Mouse (Mus musculus): Measurements from ENCODE around the gene Gpatch11. TPM values are rescaled to one million over a fixed set of nuclear protein-coding genes. Genes with fewer than 3 reads are reported as not detected.
A peak's percentile ranks its signal among the peaks of the same experiment; 100 is the strongest.

Gpatch11 gene
- polyA plus RNA-seq, 1 experiment from 2014 or later: 43.6 TPM

DNA sequence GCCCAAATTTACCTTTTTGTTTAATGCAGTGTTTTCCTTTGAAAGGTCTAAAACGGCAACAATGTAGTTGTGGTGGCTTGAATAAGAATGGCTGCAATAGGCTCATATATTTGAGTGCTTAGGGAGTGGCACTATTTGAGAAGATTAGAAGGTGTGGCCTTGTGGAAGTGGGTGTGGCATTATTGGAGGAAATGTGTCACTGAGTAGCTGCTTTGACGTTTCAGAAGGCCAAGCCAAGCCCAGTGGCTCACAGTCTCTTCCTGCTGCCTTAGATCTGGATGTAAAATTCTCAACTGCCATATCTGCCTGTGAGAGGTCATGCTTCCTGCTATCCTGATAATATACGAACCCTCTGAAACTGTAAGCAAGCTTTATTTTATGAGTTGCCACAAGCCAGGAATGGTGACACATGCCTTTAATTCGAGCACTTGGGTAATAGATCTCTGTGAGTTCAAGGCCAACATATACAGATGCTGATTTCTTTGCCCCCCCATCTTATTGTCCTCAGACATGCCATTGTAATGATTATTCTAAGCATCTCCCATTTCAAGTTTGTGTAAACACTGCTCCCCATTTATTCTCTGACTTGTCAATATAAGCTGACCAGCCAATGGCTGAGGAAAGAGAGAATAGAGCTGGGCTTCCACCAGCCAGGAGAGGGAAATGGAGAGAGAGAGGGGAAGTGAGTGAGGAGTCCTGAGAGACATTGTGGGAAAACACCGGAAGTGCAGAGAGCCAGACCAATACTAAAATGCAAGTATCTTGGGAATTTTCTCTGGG lies 50.1 kb downstream of the Gpatch11 start:
- WGBS: 77% methylated on average over 5 of the region's 5 CpGs
- ATAC-seq (ENCODE audit: insufficient read depth, low FRiP score): no peak
- Histone ChIP-seq H3K4me2 (ENCODE audit: low read depth, low read length) (no peak overlapping the region), H3K4me1 (ENCODE audit: control insufficient read depth, insufficient read depth, low read length) (peaks cover 5% of the 10 kb centered on the region), H3K27me3 (ENCODE audit: control insufficient read depth, insufficient read depth, low read length) (no peaks in the 10 kb centered on the region), H3K36me3 (ENCODE audit: control insufficient read depth, insufficient read depth, low read length) (no peaks in the 10 kb centered on the region), H3K9ac (ENCODE audit: low read length) (no peak overlapping the region), H3K4me3 (replicated peaks; ENCODE audit: low read length) (no peak overlapping the region), H3K27ac (ENCODE audit: low read length) (no peak overlapping the region), H3K9me3 (replicated peaks; ENCODE audit: control insufficient read depth, low read length) (no peaks in the 10 kb centered on the region; the same call in 1 of the 2 replicates)

DNA sequence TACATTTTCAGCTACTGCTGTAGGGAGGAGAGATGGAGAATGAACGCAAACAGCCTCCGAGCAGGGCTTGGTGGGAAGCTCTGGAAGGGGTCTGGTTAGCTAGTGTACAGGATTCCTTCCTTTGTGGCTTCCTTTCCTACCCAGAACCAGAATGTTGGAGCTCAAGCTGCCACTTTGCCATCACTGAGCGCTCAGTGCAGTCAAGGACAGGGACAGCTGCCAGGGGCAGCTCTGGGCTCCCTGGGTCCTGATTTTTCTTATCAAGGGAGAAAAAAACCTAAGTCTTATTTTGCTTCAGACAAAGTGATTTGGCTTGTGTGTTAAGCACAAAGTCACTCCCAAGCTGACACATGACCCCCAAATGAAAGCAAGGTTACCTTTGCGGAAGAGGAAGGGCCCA lies 53.2 kb downstream of the Gpatch11 start:
- Histone ChIP-seq H3K4me2 (ENCODE audit: low read depth, low read length) (no peak overlapping the region), H3K4me3 (replicated peaks; ENCODE audit: low read length) (no peak overlapping the region), H3K27ac (ENCODE audit: low read length) (no peak overlapping the region), H3K9ac (ENCODE audit: low read length) (no peak overlapping the region), H3K9me3 (replicated peaks; ENCODE audit: control insufficient read depth, low read length) (no peaks in the 10 kb centered on the region; the same call in 1 of the 2 replicates), H3K27me3 (ENCODE audit: control insufficient read depth, insufficient read depth, low read length) (no peaks in the 10 kb centered on the region), H3K36me3 (ENCODE audit: control insufficient read depth, insufficient read depth, low read length) (no peaks in the 10 kb centered on the region), H3K4me1 (ENCODE audit: control insufficient read depth, insufficient read depth, low read length) (no peaks in the 10 kb centered on the region)
- 77% methylated on average over 4 of the region's 4 CpGs for WGBS
- no peak for ATAC-seq (ENCODE audit: insufficient read depth, low FRiP score)

DNA sequence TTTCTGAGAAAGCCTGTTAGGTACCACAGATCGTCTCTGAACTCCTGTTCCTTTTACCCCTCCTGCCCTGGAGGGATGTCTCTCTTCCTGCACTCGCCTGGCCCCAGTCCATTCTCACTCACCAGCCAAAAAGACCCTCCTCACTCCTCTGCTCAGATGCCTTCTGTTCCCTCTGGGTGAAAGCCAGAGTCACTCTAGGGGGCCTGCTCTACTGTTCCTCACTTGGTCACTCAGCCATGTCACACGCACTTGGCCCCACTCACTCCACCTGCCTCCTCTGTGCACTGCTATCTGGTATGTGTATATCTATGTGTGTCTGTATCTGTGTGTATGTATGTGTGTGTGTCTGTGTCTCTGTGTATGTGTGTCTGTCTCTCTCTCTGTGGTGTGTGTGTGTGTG lies 53.8 kb downstream of the Gpatch11 start:
- Histone ChIP-seq H3K36me3 (ENCODE audit: control insufficient read depth, insufficient read depth, low read length) (no peaks in the 10 kb centered on the region), H3K4me1 (ENCODE audit: control insufficient read depth, insufficient read depth, low read length) (no peaks in the 10 kb centered on the region), H3K4me2 (ENCODE audit: low read depth, low read length) (no peak overlapping the region), H3K27ac (ENCODE audit: low read length) (no peak overlapping the region), H3K9ac (ENCODE audit: low read length) (no peak overlapping the region), H3K27me3 (ENCODE audit: control insufficient read depth, insufficient read depth, low read length) (no peaks in the 10 kb centered on the region), H3K9me3 (replicated peaks; ENCODE audit: control insufficient read depth, low read length) (no peaks in the 10 kb centered on the region; the same call in 1 of the 2 replicates), H3K4me3 (replicated peaks; ENCODE audit: low read length) (no peak overlapping the region)
- no peak for ATAC-seq (ENCODE audit: insufficient read depth, low FRiP score)
- 38% methylated on average over 3 of the region's 3 CpGs for WGBS

DNA sequence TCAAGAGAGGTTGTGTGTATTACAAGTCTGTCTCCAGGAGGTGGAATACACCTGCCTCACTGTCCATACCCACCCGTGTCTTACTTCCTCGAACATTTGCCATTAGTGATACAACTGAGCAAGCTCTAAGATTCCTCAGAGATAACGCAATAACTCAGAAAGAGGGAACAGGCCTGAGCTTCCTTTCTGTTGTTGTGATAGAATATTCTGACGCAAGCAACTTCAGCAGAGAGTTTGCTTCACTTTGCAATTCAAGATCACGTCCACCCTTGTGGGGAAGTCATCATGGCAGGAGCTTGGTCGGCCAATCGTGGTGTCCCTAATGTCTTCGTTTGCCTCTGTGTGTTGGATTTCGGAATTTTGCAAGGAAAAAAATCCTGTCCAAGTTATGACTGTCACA lies 55.7 kb downstream of the Gpatch11 start:
- no peak overlapping the region for H3K4me3 ChIP-seq (replicated peaks; ENCODE audit: low read length)
- H3K27me3 ChIP-seq (ENCODE audit: control insufficient read depth, insufficient read depth, low read length): no peaks in the 10 kb centered on the region
- WGBS: 73% methylated on average over 9 of the region's 9 CpGs
- no peaks in the 10 kb centered on the region for H3K36me3 ChIP-seq (ENCODE audit: control insufficient read depth, insufficient read depth, low read length)
- ATAC-seq (ENCODE audit: insufficient read depth, low FRiP score): no peak
- H3K9ac ChIP-seq (ENCODE audit: low read length): no peak overlapping the region
- no peaks in the 10 kb centered on the region for H3K4me1 ChIP-seq (ENCODE audit: control insufficient read depth, insufficient read depth, low read length)
- no peaks in the 10 kb centered on the region for H3K9me3 ChIP-seq (replicated peaks; ENCODE audit: control insufficient read depth, low read length)
- no peak overlapping the region for H3K4me2 ChIP-seq (ENCODE audit: low read depth, low read length)
- no peak overlapping the region for H3K27ac ChIP-seq (ENCODE audit: low read length)

DNA sequence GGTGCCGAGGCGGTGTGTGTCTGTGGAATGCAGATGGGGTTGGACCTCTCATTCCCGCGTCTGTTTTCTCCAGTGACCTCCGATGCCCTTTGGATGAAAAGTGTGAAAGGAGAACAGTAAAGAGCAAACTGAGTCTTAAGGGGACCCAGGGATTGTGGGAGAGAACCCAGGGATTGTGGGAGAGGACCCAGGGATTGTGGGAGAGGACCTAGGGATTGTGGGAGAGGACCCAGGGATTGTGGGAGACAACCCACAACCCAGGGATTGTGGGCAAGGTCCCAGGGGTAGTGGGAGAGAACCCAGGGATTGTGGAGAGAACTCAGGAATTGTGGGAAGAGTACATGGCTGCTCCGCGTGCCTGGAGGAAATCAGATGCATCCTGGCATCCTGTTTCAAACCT lies 59.6 kb downstream of the Gpatch11 start:
- no peak overlapping the region for H3K9ac ChIP-seq (ENCODE audit: low read length)
- no peak overlapping the region for H3K27ac ChIP-seq (ENCODE audit: low read length)
- 77% methylated on average over 7 of the region's 7 CpGs for WGBS
- no peak for ATAC-seq (ENCODE audit: insufficient read depth, low FRiP score)
- H3K27me3 ChIP-seq (ENCODE audit: control insufficient read depth, insufficient read depth, low read length): no peaks in the 10 kb centered on the region
- no peaks in the 10 kb centered on the region for H3K9me3 ChIP-seq (replicated peaks; ENCODE audit: control insufficient read depth, low read length)
- peak overlapping the region; percentile 40; the same call in 1 of the 2 replicates for H3K4me2 ChIP-seq (ENCODE audit: low read depth, low read length)
- H3K4me3 ChIP-seq (replicated peaks; ENCODE audit: low read length): no peak overlapping the region
- no peaks in the 10 kb centered on the region for H3K36me3 ChIP-seq (ENCODE audit: control insufficient read depth, insufficient read depth, low read length)
- H3K4me1 ChIP-seq (ENCODE audit: control insufficient read depth, insufficient read depth, low read length): no peaks in the 10 kb centered on the region

DNA sequence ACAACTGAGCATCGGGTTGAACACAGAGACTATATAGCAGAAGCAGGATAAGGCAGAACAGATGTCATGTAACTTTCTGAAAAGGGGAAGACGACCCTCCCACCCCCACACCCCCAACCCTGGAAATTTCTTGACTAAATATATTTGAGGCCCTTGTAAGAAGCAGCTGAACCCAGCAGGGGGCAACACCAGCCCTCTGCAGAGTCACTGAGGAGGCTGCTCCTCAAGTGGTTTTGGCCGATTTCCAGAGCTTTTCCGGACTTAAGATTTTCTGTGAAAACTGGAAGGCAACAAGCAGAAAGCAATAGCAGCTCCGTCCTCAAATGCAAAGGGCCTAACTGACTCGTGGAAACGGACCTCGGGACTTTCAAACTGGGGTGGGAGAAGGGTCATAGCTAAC lies 60.0 kb downstream of the Gpatch11 start:
- H3K36me3 ChIP-seq (ENCODE audit: control insufficient read depth, insufficient read depth, low read length): no peaks in the 10 kb centered on the region
- H3K9ac ChIP-seq (ENCODE audit: low read length): 0 out of 2 replicates have a peak overlapping the region, but pooled peaks have one; percentile 29
- H3K4me1 ChIP-seq (ENCODE audit: control insufficient read depth, insufficient read depth, low read length): no peaks in the 10 kb centered on the region
- no peak overlapping the region for H3K27ac ChIP-seq (ENCODE audit: low read length)
- H3K4me2 ChIP-seq (ENCODE audit: low read depth, low read length): peak overlapping the region; percentile 40
- no peaks in the 10 kb centered on the region for H3K9me3 ChIP-seq (replicated peaks; ENCODE audit: control insufficient read depth, low read length)
- 0 out of 2 replicates have a peak, but pooled peaks have one; percentile 29 for ATAC-seq (ENCODE audit: insufficient read depth, low FRiP score)
- no peaks in the 10 kb centered on the region for H3K27me3 ChIP-seq (ENCODE audit: control insufficient read depth, insufficient read depth, low read length)
- WGBS: 22% methylated on average over 8 of the region's 8 CpGs
- H3K4me3 ChIP-seq (replicated peaks; ENCODE audit: low read length): peak overlapping the region; percentile 31

Other genes starting within 250 kb of the Gpatch11 start
- gene Strn, start 98.4 kb upstream of the Gpatch11 start, polyA plus RNA-seq (2015; fragmentation: Nextera tagmentation; extraction: Ambion mirVana): 6.2 and 6.6 TPM in 2 replicates
- 12.0 and 14.0 TPM in 2 replicates for gene Heatr5b, start 203 bp upstream of the Gpatch11 start, polyA plus RNA-seq (2015; fragmentation: Nextera tagmentation; extraction: Ambion mirVana)
- gene Eif2ak2, start 47.0 kb downstream of the Gpatch11 start, polyA plus RNA-seq (2015; fragmentation: Nextera tagmentation; extraction: Ambion mirVana): 10.7 and 13.1 TPM in 2 replicates
- gene Sult6b1, start 71.4 kb downstream of the Gpatch11 start, polyA plus RNA-seq (2015; fragmentation: Nextera tagmentation; extraction: Ambion mirVana): 0.21 TPM in 2 replicates
- 99.8 and 113 TPM in 2 replicates for gene Cebpzos, start 80.9 kb downstream of the Gpatch11 start, polyA plus RNA-seq (2015; fragmentation: Nextera tagmentation; extraction: Ambion mirVana)
- 47.3 and 48.2 TPM in 2 replicates for gene Cebpz, start 101.5 kb downstream of the Gpatch11 start, polyA plus RNA-seq (2015; fragmentation: Nextera tagmentation; extraction: Ambion mirVana)
- gene Ndufaf7, start 101.6 kb downstream of the Gpatch11 start, polyA plus RNA-seq (2015; fragmentation: Nextera tagmentation; extraction: Ambion mirVana): 42.4 and 51.1 TPM in 2 replicates
- gene Prkd3, start 185.2 kb downstream of the Gpatch11 start, polyA plus RNA-seq (2015; fragmentation: Nextera tagmentation; extraction: Ambion mirVana): 32.9 and 35.7 TPM in 2 replicates
- gene Qpct, start 216.3 kb downstream of the Gpatch11 start, polyA plus RNA-seq (2015; fragmentation: Nextera tagmentation; extraction: Ambion mirVana): 16.3 and 18.4 TPM in 2 replicates

Data from stomach, embryonic 16.5 days (tissue).